In the genomic region with DNA sequence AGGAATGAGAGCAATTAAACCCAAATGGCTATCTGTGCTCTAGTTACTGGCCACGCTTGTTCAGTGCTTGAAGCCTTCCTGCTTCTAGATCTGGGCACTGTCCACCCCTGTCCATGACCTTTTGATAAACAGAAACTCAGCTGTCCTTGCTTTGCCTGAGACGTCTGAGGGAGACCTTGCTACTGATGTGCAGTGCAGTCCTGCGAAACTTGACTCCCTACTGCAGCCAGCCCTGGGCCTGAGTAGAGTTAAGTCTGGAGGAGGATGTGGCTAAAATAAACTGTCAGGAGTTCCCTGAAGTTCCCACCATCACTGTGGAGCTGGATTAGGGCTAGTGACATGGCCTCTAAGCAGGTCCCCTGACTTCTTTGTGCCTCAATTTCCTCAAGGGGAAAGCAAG, we compare ENCODE assay signal across 25 mouse cellular contexts.
DNase-seq lines count a peak whose midpoint lies in the region; ATAC-seq and TF ChIP-seq lines count a peak whose summit lies in the region.
"Had no signal": no experiment of that assay in that cellular context is flagged by ENCODE, and none has a peak within 500 bp of the region (broad histone marks: within the 10 kb centered on the region; RNA-seq: fewer than 3 reads in every experiment).

No protein-coding gene starts in this region.

- TF ChIP-seq CTCF in kidney, postnatal 0 days (IDR thresholded peaks at IDR 0.05; ENCODE audit: low read depth) = no peak
- no peak for TF ChIP-seq CTCF in testis, adult 2 months (IDR thresholded peaks at IDR 0.05; ENCODE audit: control insufficient read depth, insufficient read depth, insufficient replicate concordance, low read depth, low read length)

- no peaks in the 10 kb centered on the region for H3K27me3 ChIP-seq in kidney, postnatal 0 days (ENCODE audit: insufficient read depth, low read length)
- H3K27me3 ChIP-seq in testis, adult 2 months (ENCODE audit: control insufficient read depth, insufficient read depth, low read length) = no peaks in the 10 kb centered on the region
- no peaks in the 10 kb centered on the region for H3K27me3 ChIP-seq in intestine, embryonic 16.5 days (replicated peaks; ENCODE audit: control insufficient read depth, insufficient read depth, low read length)
- H3K27me3 ChIP-seq: forebrain, embryonic 12.5 days; heart, embryonic 13.5 days; hindbrain, embryonic 15.5 days; intestine, embryonic 15.5 days; neural tube, embryonic 12.5 days; Patski; stomach, embryonic 15.5 days had no signal

- no peaks in the 10 kb centered on the region for H3K4me1 ChIP-seq in kidney, postnatal 0 days (replicated peaks; ENCODE audit: insufficient read depth, low read length)
- no peaks in the 10 kb centered on the region for H3K4me1 ChIP-seq in testis, adult 2 months (ENCODE audit: control insufficient read depth, insufficient read depth, low read length)
- H3K4me1 ChIP-seq in intestine, embryonic 16.5 days (ENCODE audit: control insufficient read depth, insufficient read depth, low read length) = no peaks in the 10 kb centered on the region
- H3K4me1 ChIP-seq: stomach, embryonic 15.5 days had no signal

- peak; percentile 52 for DNase-seq in embryo, embryonic 10 days (ENCODE audit: low spot score)
- no peak for DNase-seq in embryo, embryonic 9.5 days (ENCODE audit: extremely low spot score)
- peak; percentile 54 for DNase-seq in kidney, postnatal 0 days (ENCODE audit: low spot score)
- no peak for DNase-seq in kidney, postnatal 36 days
- no peak for DNase-seq in testis, postnatal 10 days (ENCODE audit: low spot score)
- DNase-seq: cerebellum, adult 9-10 months; heart, adult 11 months; kidney, postnatal 4 days; layer of hippocampus, adult 9-11 months; liver, postnatal 0 days; lung, postnatal 4 days; right cerebral cortex, postnatal 25 days; thymus, postnatal 14 days had no signal

- 34% methylated on average over 3 of the region's 3 CpGs for WGBS in kidney, postnatal 0 days
- 57% methylated on average over 3 of the region's 3 CpGs for WGBS in intestine, embryonic 16.5 days

- H3K9ac ChIP-seq in kidney, postnatal 0 days (ENCODE audit: low read depth, low read length) = no peak overlapping the region
- no peak overlapping the region for H3K9ac ChIP-seq in intestine, embryonic 16.5 days (ENCODE audit: low read depth, low read length)
- H3K9ac ChIP-seq: forebrain, embryonic 12.5 days; heart, embryonic 13.5 days; hindbrain, embryonic 15.5 days; intestine, embryonic 15.5 days; liver, postnatal 0 days; neural tube, embryonic 12.5 days; stomach, embryonic 15.5 days had no signal

- no peaks in the 10 kb centered on the region for H3K9me3 ChIP-seq in kidney, postnatal 0 days (replicated peaks; ENCODE audit: low read length)
- no peaks in the 10 kb centered on the region for H3K9me3 ChIP-seq in intestine, embryonic 16.5 days (ENCODE audit: control insufficient read depth, low read length)
- H3K9me3 ChIP-seq: forebrain, embryonic 12.5 days; heart, embryonic 13.5 days; hindbrain, embryonic 15.5 days; intestine, embryonic 15.5 days; limb, embryonic 10.5 days; neural tube, embryonic 12.5 days; stomach, embryonic 15.5 days had no signal

- no peak overlapping the region for H3K4me3 ChIP-seq in kidney, postnatal 0 days (replicated peaks; ENCODE audit: low read depth, low read length)
- no peak overlapping the region for H3K4me3 ChIP-seq in testis, adult 2 months (ENCODE audit: control insufficient read depth, low read depth, low read length)
- H3K4me3 ChIP-seq in intestine, embryonic 16.5 days (ENCODE audit: low read length) = no peak overlapping the region
- H3K4me3 ChIP-seq: forebrain, embryonic 12.5 days; heart, embryonic 13.5 days; hindbrain, embryonic 15.5 days; intestine, embryonic 15.5 days; left cerebral cortex, adult 2 months; limb, embryonic 10.5 days; neural tube, embryonic 12.5 days; stomach, embryonic 15.5 days had no signal

- H3K27ac ChIP-seq in kidney, postnatal 0 days = no peak overlapping the region
- peak overlapping the region; percentile 60 for H3K27ac ChIP-seq in testis, adult 2 months (ENCODE audit: control insufficient read depth, insufficient read depth, low read depth, low read length)
- H3K27ac ChIP-seq in intestine, embryonic 16.5 days (ENCODE audit: low read length) = no peak overlapping the region
- H3K27ac ChIP-seq: forebrain, embryonic 12.5 days; heart, embryonic 13.5 days; hindbrain, embryonic 15.5 days; intestine, embryonic 15.5 days; left cerebral cortex, adult 2 months; limb, embryonic 10.5 days; neural tube, embryonic 12.5 days had no signal

- no peak overlapping the region for H3K4me2 ChIP-seq in kidney, postnatal 0 days (ENCODE audit: low read length)
- no peak overlapping the region for H3K4me2 ChIP-seq in intestine, embryonic 16.5 days (ENCODE audit: low read depth, low read length)
- H3K4me2 ChIP-seq: forebrain, embryonic 12.5 days; heart, embryonic 13.5 days; hindbrain, embryonic 15.5 days; intestine, embryonic 15.5 days; neural tube, embryonic 12.5 days; stomach, embryonic 15.5 days had no signal

- ATAC-seq in kidney, postnatal 0 days (replicated peaks; ENCODE audit: low FRiP score, low read depth) = no peak
- no peak for ATAC-seq in intestine, embryonic 16.5 days
- ATAC-seq: CD4-positive, CD25-positive, alpha-beta regulatory T cell, adult 4 months; intestine, embryonic 15.5 days; liver, postnatal 0 days; Patski had no signal

- TF ChIP-seq POLR2A in testis, adult 2 months (IDR thresholded peaks at IDR 0.05; ENCODE audit: control insufficient read depth, low read depth, low read length) = no peak

- no peaks in the 10 kb centered on the region for H3K36me3 ChIP-seq in kidney, postnatal 0 days (ENCODE audit: insufficient read depth, low read length)
- H3K36me3 ChIP-seq in testis, adult 2 months (ENCODE audit: control insufficient read depth, insufficient read depth, low read length) = no peaks in the 10 kb centered on the region
- H3K36me3 ChIP-seq in intestine, embryonic 16.5 days (ENCODE audit: control insufficient read depth, insufficient read depth, low read length) = no peaks in the 10 kb centered on the region
- H3K36me3 ChIP-seq: forebrain, embryonic 12.5 days; heart, embryonic 13.5 days; hindbrain, embryonic 15.5 days; intestine, embryonic 15.5 days; limb, embryonic 10.5 days; neural tube, embryonic 12.5 days; stomach, embryonic 15.5 days had no signal

Comparison
In these comparisons a context has a peak if more than half of its experiments do, and no peak if none do; other contexts are left out.
1. DNase-seq: peak in embryo, embryonic 10 days (single experiment) and kidney, postnatal 0 days (single experiment); none in embryo, embryonic 9.5 days (single experiment), kidney, postnatal 36 days (0 of 2) and testis, postnatal 10 days (single experiment).